Mouse (Mus musculus) left cerebral cortex, postnatal 25 days (tissue): ENCODE data around the gene Nomo1. TPM values are rescaled to one million over a fixed set of nuclear protein-coding genes. Genes with fewer than 3 reads are reported as not detected.

Experiments
- DNase-seq, 2 experiments: peaks; one replicate each; pipeline ENCODE4 v3.0.0; 2022; ENCODE audit warnings: low spot score in 2 of 2, mixed read lengths in 1 of 2
- intact Hi-C: fragments of 180-260 bp; cut with DNase I; formaldehyde crosslinking; loops from one replicate; pipeline ENCODE4 v1.15.1; 2025
- total RNA-seq, 2 experiments: library from RNA; stranded (reverse); gene quantifications; 2 replicates each; pipeline ENCODE4 v1.2.3; 2021

Gene Nomo1
- total RNA-seq, 2 experiments from 2014 or later: 107 to 108 TPM

DNA sequence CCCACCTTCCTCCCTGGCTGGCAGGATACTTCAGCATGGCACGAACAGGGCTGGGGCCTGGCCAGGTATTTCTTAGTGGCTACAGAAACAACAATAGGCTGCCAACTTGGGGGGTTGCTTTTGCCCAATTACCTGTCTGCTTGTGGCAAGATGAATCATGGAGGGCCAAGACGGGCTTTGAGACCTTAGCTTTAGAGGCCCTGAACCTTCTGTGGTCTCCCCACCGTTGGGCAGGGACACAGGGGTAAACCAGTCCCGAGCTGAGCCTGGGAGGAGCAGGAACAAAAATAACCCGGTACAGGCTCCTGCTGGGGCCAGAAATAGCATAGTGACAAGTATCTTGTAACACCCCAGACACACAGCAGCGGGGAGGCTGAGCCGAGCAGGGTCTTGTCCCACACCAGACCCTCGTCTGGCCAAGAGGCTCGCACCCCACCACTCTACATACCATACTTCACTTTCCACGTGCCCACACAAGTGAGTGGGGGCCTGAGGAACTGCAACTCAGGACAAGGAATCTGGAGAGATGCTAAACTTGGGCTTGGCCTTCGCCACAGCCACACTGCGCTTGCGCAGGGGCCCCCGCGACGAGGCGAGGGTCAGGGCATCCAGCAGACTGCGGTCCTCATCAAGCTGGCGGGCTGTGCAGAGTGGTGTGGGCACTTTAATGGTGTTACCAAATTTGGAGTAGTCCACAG, 64.9 kb downstream of the Nomo1 start:
- DNase-seq: peak; percentile 21 to 79

DNA sequence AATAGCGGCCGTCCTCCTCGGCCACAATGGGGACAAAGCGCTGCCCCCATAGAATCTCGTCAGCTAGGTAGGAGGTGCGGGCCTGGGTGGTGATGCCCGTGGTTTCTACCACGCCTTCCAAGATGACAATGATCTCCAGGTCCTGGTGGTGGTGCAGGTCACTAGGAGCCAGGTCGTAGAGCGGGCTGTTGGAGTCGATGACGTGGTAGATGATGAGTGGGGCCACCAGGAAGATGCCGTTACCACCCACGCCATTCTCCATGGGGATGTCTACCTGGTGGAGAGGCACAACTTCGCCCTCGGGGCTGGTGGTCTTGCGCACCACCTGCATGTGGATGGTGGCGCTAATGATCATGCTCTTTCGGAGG, 65.4 kb downstream of the Nomo1 start:
- peak in 1 of 2 experiments; percentile 18 for DNase-seq
- intact Hi-C loops: loop anchor here (1.0 to 10.0 kb wide), 3 partner anchors 82 to 506 kb away; partner anchors contain the start of gene Myod1

More for the DNA sequence above, 64.9 kb downstream of the Nomo1 start:
- intact Hi-C loops: loop anchor here (1.0 to 10.0 kb wide), 3 partner anchors 83 to 506 kb away; partner anchors contain the start of gene Myod1

DNA sequence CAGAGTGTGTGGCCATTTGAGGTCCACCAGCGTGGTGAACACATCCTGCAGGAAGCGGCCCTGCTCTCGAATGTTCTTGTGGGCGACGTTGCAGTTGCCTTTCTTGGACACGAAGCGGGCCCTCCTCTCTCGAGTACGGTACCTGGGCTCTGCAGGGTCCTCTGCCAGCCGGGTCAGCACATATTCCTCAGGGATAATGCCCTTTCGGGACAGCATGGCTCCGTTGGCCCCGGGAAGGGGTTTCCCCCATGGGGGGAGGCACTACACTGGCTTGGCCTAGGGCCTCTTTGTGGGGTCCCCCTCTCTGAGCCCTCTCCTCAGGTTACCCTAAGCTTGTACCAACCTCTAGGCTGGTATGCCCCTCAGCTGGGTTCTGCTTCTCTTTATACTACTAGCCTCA, 66.2 kb downstream of the Nomo1 start:
- no peak for DNase-seq
- intact Hi-C loops: loop anchor here (5.0 to 10.0 kb wide), 3 partner anchors 38 to 505 kb away; partner anchors contain the start of gene Myod1

DNA sequence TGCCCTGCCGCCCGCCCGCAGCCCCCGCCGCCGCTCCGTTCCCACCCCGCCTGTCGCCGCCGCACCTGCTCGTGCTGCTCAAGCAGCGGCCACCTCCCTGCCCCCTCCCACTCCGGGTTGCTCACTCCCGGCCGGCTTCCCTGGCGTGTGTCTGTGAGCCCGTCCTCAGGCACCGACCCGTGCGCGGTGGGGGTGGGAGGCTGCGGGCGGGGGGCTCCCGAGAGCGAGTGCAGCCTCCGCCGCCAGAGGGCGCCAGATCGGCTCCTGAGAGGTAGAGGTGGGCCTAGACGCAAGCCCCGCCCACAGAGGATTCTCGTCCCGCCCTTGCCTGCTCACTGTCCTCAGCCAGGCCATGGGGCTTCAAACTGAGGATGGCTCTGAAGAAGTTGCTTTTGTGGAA, 67.1 kb downstream of the Nomo1 start, which contains the start of gene Kcnj11:
Gene Kcnj11 (minus strand): TSS at position 202 of the 400 bp plus-strand sequence.
- DNase-seq: peak; percentile 83 to 84
- intact Hi-C loops: loop anchor here (5.0 kb wide), 1 partner anchor 37 kb away; no protein-coding TSS in a partner anchor

DNA sequence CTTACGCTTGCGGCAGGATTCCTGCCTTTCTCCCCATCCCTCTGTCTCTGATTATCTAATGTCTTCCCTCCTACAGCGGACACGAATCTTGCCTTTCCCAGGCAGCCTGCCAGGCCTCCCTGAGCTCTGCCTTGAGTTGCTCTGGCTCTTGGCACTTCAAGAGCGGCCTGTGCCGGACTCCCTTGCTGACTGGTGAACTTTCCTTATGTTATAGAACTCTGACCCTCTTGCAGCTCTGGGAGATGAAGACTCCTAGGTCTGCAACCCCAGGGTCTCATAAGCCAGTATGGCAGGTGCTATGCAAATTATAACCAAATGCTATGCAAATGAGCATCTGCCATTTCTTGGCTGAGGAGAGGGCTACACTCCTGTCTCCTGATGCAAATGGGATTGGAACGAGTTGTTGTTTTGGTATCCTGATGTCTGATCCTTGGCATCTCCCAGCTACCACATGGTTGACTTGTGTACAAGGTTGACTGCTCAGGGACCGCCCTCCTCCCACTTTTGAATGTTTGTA, 69.6 kb downstream of the Nomo1 start:
- intact Hi-C loops: loop anchor here (5.0 kb wide), 1 partner anchor 34 kb away; no protein-coding TSS in a partner anchor
- DNase-seq: peak; percentile 55 to 91

DNA sequence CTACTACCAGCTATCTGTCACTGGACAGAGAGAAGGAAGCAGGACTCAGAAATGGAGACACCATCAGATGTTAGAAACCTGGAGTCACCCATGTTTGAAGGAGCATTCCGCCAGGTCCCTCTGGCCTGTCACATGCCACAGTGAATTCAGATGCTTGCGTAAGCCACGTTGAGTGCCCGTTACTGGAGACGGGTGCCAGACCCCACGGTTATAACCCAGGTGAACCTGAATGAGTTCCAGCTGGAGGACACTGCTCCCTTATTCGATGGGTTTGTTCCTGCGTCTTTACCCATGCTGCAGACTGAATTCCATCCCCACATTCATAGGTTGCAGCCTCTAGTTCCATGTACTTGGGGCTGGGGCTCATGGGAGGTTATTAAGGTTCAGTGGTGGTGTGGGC, 70.3 kb downstream of the Nomo1 start:
- no peak for DNase-seq
- intact Hi-C loops: loop anchor here (5.0 kb wide), 1 partner anchor 34 kb away; no protein-coding TSS in a partner anchor

DNA sequence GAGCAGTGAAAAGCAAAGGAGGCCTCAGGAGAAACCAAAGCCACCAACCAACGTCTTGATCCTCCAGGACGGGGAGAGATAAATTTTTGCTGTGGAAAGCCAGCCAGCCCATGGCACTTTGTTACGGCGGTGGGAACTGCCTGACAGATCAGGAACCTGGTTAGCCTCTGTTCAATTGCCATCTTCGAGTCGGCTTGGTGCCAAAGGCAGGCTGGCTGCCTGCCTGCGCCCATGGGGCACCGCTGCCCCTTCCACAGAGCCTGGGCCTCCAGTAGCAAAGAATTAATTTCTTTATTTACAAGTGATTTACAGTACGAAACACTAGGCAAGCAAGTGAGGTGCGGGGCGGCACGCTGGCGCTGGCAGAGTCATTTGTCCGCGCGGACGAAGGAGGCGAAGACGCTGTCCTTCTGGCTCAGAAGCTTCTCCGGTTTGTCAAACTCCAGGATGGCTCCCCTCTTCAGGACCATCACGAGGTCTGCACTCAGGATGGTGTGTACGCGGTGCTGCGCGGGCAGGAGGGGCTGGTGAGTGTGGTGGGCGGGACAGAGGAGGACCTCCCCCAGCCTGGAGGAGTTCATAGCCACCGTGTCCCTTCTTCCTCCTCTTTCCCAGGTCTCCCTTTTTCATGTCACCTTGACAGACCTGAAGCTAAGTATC, 70.9 kb downstream of the Nomo1 start:
- intact Hi-C loops: loop anchor here (5.0 kb wide), 1 partner anchor 33 kb away; no protein-coding TSS in a partner anchor
- no peak for DNase-seq

DNA sequence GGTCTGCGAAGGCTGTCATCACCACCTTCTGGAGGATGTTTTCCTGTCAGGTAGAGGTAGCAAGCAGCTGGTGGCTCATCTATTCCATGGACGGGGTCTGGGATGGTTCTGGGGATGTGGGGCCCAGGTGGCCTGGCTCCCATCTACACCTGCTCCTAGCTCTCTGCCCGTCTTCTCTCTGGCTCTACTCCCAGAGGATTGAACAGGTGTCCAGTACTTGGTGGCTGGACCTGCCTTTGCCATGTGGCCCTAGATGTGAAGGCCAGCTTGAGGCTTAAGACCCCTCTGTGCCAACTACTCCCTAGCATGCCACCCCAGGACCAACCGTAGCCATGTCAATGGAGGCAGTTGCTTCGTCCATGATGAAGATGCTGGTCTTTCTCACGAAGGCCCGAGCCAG, 72.0 kb downstream of the Nomo1 start:
- intact Hi-C loops: no loop called here

DNA sequence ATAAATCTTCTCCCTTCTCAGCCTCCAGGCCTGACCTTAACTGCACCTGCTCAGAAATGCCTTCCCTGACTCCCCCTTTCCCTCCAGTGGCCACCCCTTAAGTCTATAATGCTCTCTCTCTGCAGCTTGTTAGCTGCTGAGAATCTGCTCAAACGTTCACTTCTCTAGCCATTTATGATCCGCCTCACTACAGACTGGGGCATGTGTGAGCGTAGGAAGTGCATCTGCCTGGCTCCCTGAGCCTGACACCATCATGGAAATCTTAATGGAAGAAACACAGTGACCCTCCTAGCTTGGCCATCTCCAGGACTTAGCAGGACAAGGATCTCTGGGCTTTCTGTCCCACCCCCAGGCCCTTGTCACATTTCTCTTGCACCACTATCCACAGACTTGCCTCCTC, 76.6 kb downstream of the Nomo1 start:
- intact Hi-C loops: no loop called here
- peak in 1 of 2 experiments; percentile 35 for DNase-seq

More for the DNA sequence above, 72.0 kb downstream of the Nomo1 start:
- DNase-seq: no peak

DNA sequence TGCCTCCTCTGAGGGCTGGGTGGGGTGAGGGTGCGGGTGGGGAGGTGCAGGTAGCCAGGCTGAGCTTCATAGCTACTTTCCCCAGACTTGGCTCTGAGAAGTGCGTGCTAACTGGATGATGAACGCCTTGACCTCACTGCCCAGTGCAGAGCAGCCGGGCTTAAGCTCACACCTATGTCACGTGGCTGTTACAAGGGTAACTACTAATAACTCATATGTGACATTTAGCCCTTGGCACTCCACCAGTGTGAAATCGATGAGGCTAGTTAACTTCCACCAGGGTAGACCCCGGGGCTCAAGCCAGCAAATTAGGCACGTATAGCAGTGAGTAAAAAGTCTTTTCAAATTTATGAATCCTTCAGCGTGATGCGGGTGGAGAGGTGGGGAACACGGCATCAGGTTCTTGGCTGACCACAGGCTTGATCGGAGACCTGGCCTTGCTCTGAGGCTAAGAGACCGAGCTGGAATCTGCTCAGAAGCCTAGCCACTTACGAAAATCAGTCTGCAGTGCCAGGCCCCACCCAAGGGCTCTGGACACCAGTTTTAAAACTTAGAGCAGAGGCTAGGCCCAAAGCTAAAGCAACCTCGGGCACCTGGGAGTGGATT, 77.8 kb downstream of the Nomo1 start:
- no peak for DNase-seq
- intact Hi-C loops: no loop called here

DNA sequence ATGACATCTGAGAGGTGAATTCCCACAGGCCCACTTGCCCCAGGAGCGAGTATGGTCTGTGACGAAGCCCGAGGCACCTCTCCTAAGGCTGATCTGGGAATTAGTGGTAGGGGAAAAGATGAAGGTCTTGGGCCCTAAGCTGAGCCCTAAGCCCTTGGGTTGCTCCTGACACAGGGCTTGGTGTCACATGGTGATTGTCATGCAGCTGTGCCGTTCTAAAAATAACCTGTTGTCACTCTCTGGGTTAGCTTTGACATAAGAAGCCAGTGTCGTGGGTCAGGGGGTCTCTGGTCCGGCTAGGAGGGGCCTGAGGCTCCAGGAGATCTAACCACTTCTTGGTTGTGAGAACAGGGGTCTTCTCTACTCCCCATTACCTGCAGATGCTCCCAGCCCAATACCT, 78.4 kb downstream of the Nomo1 start:
- intact Hi-C loops: no loop called here
- DNase-seq: no peak

DNA sequence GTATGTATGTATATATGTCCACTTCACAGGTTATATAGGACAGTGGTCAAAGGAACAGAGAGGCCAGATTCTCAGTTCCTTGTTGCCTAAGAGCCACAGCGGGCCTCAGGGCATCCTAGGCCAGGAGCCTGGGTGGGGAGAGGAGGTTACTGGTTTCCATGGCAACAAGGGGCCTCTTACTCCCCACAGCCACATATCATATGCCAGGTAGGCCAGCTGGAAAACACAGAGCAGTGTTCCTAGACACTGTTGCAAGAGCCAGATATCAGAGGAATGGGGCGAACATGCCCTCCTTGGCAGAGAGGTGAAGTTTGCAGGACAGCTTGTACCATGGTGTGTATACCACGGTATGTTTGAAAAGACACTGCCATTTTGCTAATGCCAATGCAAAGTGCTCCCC, 79.9 kb downstream of the Nomo1 start:
- intact Hi-C loops: no loop called here
- no peak for DNase-seq

DNA sequence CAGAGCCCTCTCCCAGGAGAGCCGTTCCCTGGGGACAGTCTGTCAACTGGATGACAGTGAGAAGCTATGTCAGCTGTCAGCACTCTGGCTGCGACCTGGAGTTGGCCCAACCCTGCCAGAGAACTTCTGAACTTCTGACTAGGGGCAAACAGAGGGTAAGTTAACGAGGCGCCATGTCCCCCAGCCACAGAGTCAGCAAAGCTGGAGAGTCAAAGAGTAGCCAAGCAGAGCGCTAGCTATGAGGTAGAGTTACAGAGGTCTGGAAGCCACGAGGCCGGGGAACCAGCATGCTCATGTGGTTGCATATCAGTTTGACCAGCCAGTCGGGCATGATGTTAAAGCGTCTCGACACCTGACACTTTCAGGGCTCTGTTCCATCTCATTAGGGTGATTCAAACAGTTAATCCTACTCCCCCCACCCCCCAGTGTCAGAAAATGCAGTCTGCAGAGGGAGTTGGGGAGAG, 82.7 kb downstream of the Nomo1 start:
- no peak for DNase-seq
- intact Hi-C loops: no loop called here

DNA sequence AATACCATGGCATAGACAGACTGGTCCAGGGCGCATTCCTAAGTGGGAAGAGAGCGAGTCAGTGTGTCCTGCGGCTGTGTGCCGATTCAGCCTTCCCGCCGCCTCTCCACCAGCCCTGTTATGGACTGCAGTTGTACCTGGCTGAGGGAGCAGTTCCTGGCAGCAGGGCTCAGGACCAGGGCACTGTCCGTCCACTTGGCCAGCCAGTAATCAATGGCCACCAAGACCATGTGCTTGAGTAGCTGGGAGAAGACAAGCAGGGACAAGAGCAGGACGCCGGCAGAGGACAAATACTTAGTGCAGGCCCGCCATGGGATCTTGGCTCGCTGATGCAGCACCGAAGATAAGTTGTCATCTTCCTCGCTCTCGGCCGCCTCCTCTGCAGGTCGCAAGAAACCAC, 83.5 kb downstream of the Nomo1 start:
- no peak for DNase-seq
- intact Hi-C loops: no loop called here

DNA sequence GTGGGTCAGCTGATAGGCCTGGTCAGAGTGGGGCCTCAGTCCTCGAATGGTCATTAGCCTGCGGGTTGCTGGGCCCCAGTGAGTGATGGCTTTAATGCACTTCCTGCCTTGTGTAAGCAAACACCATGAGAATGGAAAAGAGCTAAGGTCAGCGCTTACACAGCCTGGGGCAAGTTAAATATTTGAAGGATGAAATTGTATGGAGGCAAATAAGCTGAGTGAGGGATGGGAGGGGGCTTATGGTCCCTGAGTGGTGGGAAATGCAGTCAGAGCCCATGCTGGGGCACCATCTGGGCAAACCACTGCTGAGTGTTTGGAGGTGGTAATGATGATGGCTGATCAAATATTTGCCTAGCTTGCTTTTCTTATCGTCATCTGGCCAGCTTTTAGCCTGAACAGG, 89.5 kb downstream of the Nomo1 start:
- no peak for DNase-seq
- intact Hi-C loops: no loop called here

DNA sequence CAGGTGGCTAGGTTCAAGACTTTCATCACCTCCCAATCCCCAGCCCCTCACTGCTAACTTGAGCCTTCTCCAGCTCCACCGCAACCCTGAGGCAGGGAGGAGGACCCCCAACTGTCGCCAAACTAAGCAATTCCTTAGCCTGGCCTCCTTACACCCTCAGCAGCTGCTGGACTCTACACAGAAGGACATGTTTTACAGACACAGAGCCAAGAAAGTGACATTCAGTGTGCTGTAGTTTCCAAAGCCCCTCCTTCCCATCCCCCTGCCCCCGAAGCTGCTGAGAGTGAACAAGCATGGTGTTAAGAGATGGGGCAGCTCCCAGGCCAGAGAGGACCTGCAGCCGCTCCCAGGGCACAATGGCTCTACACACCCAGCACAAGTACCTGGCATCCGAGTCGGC, 91.0 kb downstream of the Nomo1 start:
- intact Hi-C loops: no loop called here
- no peak for DNase-seq

DNA sequence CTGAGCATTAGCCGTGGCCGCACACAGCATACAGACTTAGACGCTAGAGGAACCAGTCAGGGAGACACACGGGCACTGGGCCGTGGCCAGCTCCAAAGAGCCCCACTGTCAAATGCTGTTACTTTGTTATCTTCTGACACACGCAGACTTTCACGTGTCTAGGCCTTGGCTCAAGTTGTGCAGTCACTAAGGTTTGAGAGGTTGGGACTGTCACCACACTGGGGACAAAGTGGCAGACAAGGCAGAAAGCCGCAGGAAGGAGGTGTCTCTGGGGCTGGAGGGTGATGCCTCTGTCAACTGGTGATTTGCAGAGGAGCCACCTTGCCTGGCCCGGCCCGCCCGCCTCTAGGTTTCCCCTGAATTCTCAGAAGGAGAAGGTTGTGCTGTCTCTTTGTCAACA, 91.8 kb downstream of the Nomo1 start:
- intact Hi-C loops: no loop called here

DNA sequence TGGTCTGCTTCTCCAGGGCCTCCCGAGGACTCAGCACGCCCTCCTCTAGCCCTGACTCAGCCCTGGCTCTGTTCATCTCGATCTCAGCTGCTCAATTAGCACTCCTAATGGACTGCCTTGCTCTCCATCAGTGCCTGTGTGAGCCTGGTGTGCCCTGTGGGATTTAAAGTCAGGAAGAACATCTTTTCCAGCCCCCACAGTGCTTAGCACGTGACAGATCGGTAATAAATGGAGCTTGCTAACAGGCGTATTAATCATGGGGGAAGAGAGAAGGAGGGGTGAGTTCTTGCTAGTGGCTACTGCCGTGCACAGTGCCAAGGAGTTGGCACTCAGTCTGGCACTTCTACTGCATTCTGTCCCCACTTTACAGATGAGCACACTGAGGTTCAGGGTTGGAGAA, 94.7 kb downstream of the Nomo1 start:
- intact Hi-C loops: no loop called here
- DNase-seq: no peak

More for the DNA sequence above, 91.8 kb downstream of the Nomo1 start:
- no peak for DNase-seq

DNA sequence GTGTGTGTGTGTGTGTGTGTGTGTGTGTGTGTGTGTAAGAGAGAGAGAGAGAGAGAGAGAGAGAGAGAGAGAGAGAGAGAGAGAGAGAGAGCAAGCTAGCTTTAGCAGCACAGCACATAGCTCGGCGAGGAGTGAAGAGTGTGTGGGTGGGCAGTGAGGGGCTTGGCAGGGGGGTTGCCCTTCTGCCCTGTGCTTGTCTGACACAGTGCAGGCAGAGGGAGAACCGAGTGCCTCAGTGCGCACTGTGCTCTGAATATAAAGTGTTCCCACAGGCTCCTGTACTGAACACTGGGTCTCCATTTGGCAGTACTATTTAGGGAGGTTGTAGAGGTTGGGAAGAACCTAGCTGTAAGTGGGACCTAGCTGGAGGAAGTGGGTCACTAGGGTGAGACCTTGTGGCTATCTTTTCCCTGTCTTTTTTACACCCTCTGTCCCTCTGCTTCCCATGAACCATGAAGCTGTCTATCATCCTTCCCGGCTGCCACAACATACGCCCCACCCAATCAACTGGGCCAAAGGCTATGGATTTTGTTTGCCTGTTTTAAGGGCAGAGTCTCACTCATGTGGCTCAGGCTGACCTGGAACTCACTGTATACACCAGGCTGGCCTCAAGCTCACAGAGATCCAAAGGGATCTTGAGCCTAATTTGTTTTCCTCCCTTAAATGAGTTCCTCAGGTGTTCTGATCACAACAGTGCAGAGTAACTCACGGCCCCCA, 96.1 kb downstream of the Nomo1 start:
- DNase-seq: no peak
- intact Hi-C loops: no loop called here
